Mouse (Mus musculus) CH12.LX (cell line): ENCODE results near the gene Nexn. TPM values are rescaled to one million over a fixed set of nuclear protein-coding genes. Genes with fewer than 3 reads are reported as not detected.
A peak's percentile ranks its signal among the peaks of the same experiment; 100 is the strongest.

Experiments
- DNase-seq: peaks from one replicate; pipeline ENCODE4 v3.0.0-alpha.2; 2013; ENCODE audit errors: extremely low read depth
- H3K27ac ChIP-seq: 2 replicates; pipeline ENCODE4 v1.5.1; 2012; ENCODE audit warnings: low read depth, mild to moderate bottlenecking, control low read depth, moderate library complexity; ENCODE audit not compliant: insufficient read depth
- H3K27me3 ChIP-seq: replicated peaks from 2 replicates; pipeline ENCODE3; 2012; ENCODE audit warnings: inconsistent platforms
- H3K36me3 ChIP-seq, 2 experiments: replicated peaks in 1 of 2; 2 replicates each; pipeline versions ENCODE3 to v1.6.1; 2012; ENCODE audit warnings: inconsistent platforms in 1 of 2, low read length in 1 of 2, mild to moderate bottlenecking in 1 of 2, mixed read lengths in 1 of 2, moderate library complexity in 1 of 2; ENCODE audit not compliant: control insufficient read depth in 1 of 2, insufficient read depth in 1 of 2
- H3K4me1 ChIP-seq, 2 experiments: 2 replicates each; pipeline ENCODE4 v1.6.1; 2012; ENCODE audit warnings: inconsistent platforms in 1 of 2, moderate library complexity in 1 of 2; ENCODE audit not compliant: insufficient read depth in 2 of 2, control insufficient read depth in 1 of 2
- H3K4me2 ChIP-seq: 2 replicates; pipeline ENCODE4 v1.6.1; 2012; ENCODE audit warnings: low read depth, mild to moderate bottlenecking, control low read depth; ENCODE audit not compliant: poor library complexity, insufficient read depth, severe bottlenecking
- H3K4me3 ChIP-seq, 3 experiments: fragments of 150-350 bp in 1 of 3; sonication (generic) in 1 of 3; replicated peaks in 1 of 3; 2 replicates each; pipeline versions ENCODE3 to v1.5.1; 2011 to 2012; ENCODE audit warnings: low read depth in 2 of 3, low read length in 2 of 3, mild to moderate bottlenecking in 2 of 3, moderate library complexity in 2 of 3, control low read depth in 1 of 3, improper control_type of control experiment in 1 of 3, inconsistent platforms in 1 of 3, mixed read lengths in 1 of 3; ENCODE audit not compliant: poor library complexity in 1 of 3
- H3K79me2 ChIP-seq: replicated peaks from 2 replicates; pipeline ENCODE4 v1.6.1; 2012; ENCODE audit warnings: mild to moderate bottlenecking, moderate library complexity; ENCODE audit not compliant: control insufficient read depth, poor library complexity, insufficient read depth, severe bottlenecking; ENCODE audit errors: extremely low read depth
- H3K9ac ChIP-seq: 2 replicates; pipeline ENCODE4 v1.6.1; 2012; ENCODE audit warnings: low read depth, mild to moderate bottlenecking, control low read depth, moderate library complexity; ENCODE audit not compliant: insufficient read depth
- H3K9me3 ChIP-seq: replicated peaks from 2 replicates; pipeline ENCODE3; 2012; ENCODE audit warnings: low read length, inconsistent platforms, mixed read lengths
- CHD2 ChIP-seq: IDR thresholded peaks from 2 replicates; pipeline ENCODE4 v1.6.1; 2011; ENCODE audit warnings: low read length, improper control_type of control experiment
- CTCF ChIP-seq, 2 experiments: IDR thresholded peaks in 1 of 2; conservative IDR thresholded peaks in 1 of 2; 2 replicates each; pipeline ENCODE4 v1.5.1; 2011 to 2012; ENCODE audit warnings: low read depth in 2 of 2, low read length in 2 of 2, improper control_type of control experiment in 1 of 2, inconsistent platforms in 1 of 2, mild to moderate bottlenecking in 1 of 2, moderate library complexity in 1 of 2
- ELF1 ChIP-seq: IDR thresholded peaks from 2 replicates; pipeline ENCODE4 v1.6.1; 2014; ENCODE audit warnings: low read depth, mild to moderate bottlenecking, inconsistent platforms, low read length, improper control_type of control experiment
- POLR2A ChIP-seq: IDR thresholded peaks from 2 replicates; pipeline ENCODE4 v1.6.1; 2011; ENCODE audit warnings: low read depth, mild to moderate bottlenecking, improper control_type of control experiment, low read length
- POLR2AphosphoS2 ChIP-seq: IDR thresholded peaks from 2 replicates; pipeline ENCODE4 v1.6.1; 2011; ENCODE audit warnings: low read depth, low read length, improper control_type of control experiment
- RCOR1 ChIP-seq: conservative IDR thresholded peaks from 2 replicates; pipeline ENCODE4 v1.6.1; 2012; ENCODE audit warnings: low read depth, mild to moderate bottlenecking, inconsistent platforms, low read length, improper control_type of control experiment
- SIN3A ChIP-seq: IDR thresholded peaks from 2 replicates; pipeline ENCODE4 v1.6.1; 2012; ENCODE audit warnings: low read length, improper control_type of control experiment, inconsistent platforms
- ZMIZ1 ChIP-seq: IDR thresholded peaks from 2 replicates; pipeline ENCODE4 v1.6.1; 2012; ENCODE audit warnings: low read depth, mild to moderate bottlenecking, inconsistent platforms, low read length, improper control_type of control experiment
- dilution Hi-C: fragments of 300-500 bp; cut with MboI; formaldehyde crosslinking; loops from 2 replicates; pipeline ENCODE4 v1.14.3; 2020; ENCODE audit warnings: low sequenced_read_pairs; ENCODE audit not compliant: extremely low pct_unique_long_range_greater_than_20kb, extremely low pct_ligation_motif_present
- in situ Hi-C: fragments of 300-500 bp; cut with MboI; formaldehyde crosslinking; loops from 3 replicates; pipeline ENCODE4 v1.14.3; 2019; ENCODE audit warnings: low sequenced_read_pairs, low pct_ligation_motif_present, low pct_unique_long_range_greater_than_20kb, mixed read lengths
- polyA plus RNA-seq: library from polyadenylated mRNA; unstranded; fragments of >175 nt; gene quantifications from 2 replicates; pipeline ENCODE4 v1.2.1, GENCODE M21; 2012; ENCODE audit warnings: low read depth; ENCODE audit not compliant: insufficient read length
- total RNA-seq, 2 experiments: library from RNA; depleted of rRNA; stranded (reverse); fragments of 300-350 nt in 1 of 2; fragments of >200 nt in 1 of 2; gene quantifications; 2 replicates each; pipeline ENCODE4 v1.2.3; 2012 to 2014

Nexn gene
- total and polyA plus RNA-seq, 3 experiments, result 0.08 to 0.17 TPM; not detected in 1

GRCm38 (mm10) chr3:152243304-152243703, 22.8 kb downstream of the Nexn start:
- in situ Hi-C loops (no loop called here), dilution Hi-C loops (no loop called here)

GRCm38 (mm10) chr3:152241098-152241497, 25.1 kb downstream of the Nexn start:
- in situ Hi-C loops, result no loop called here
- Histone ChIP-seq H3K27ac (no peak overlapping the region), H3K9ac (no peak overlapping the region), H3K27me3 (no peaks in the 10 kb centered on the region)
- TF ChIP-seq SIN3A, result no peak
- peak; percentile 37; the same call in 1 of the 2 replicates for TF ChIP-seq POLR2A
- TF ChIP-seq, all 38 proteins: peak for 1
- Histone ChIP-seq H3K36me3 (peaks cover 24 to 63% of the 10 kb centered on the region in 2 experiments), H3K9me3 (no peaks in the 10 kb centered on the region), H3K4me2 (no peak overlapping the region), H3K79me2 (no peaks in the 10 kb centered on the region), H3K4me1 (peaks cover 0 to 6% of the 10 kb centered on the region in 2 experiments; a peak in 1 of 4 replicates), H3K4me3 (no peak overlapping the region)
- dilution Hi-C loops, result no loop called here
- DNase-seq, result no peak

More at GRCm38 (mm10) chr3:152243304-152243703, 22.8 kb downstream of the Nexn start:
- Histone ChIP-seq H3K9me3 (no peaks in the 10 kb centered on the region), H3K36me3 (peaks cover 15 to 56% of the 10 kb centered on the region in 2 experiments), H3K4me1 (peaks cover 0 to 7% of the 10 kb centered on the region in 2 experiments; a peak in 1 of 4 replicates), H3K79me2 (no peaks in the 10 kb centered on the region), H3K27me3 (no peaks in the 10 kb centered on the region), H3K4me2 (no peak overlapping the region), H3K27ac (no peak overlapping the region), H3K4me3 (no peak overlapping the region), H3K9ac (no peak overlapping the region)
- DNase-seq, result no peak
- peak; percentile 31; the same call in 1 of the 2 replicates for TF ChIP-seq POLR2A
- no peak for TF ChIP-seq ELF1
- no peak for TF ChIP-seq CHD2
- TF ChIP-seq POLR2AphosphoS2, result peak; percentile 84; the same call in 1 of the 2 replicates

- TF ChIP-seq POLR2A, result peak; percentile 31
- TF ChIP-seq RCOR1, result no peak
- TF ChIP-seq CTCF (conservative IDR thresholded peaks at IDR 0.05 in 1 of 2, IDR thresholded peaks at IDR 0.05 in 1 of 2; ENCODE audit: low read depth in 2 of 2, low read length in 2 of 2), result no peak
- peak; percentile 50; the same call in 1 of the 2 replicates for TF ChIP-seq POLR2AphosphoS2
- TF ChIP-seq ZMIZ1, result peak; percentile 72; the same call in 1 of the 2 replicates
- DNase-seq, result no peak
- H3K4me3 ChIP-seq, result no peak overlapping the region
- H3K36me3 ChIP-seq, result peaks cover 30 to 73% of the 10 kb centered on the region in 2 experiments
- H3K79me2 ChIP-seq, result no peaks in the 10 kb centered on the region; the same call in 1 of the 2 replicates
- dilution Hi-C loops, result no loop called here
- H3K9ac ChIP-seq, result no peak overlapping the region
- no peaks in the 10 kb centered on the region for H3K9me3 ChIP-seq
- H3K4me2 ChIP-seq, result no peak overlapping the region
- in situ Hi-C loops, result no loop called here
- no peaks in the 10 kb centered on the region for H3K27me3 ChIP-seq
- H3K4me1 ChIP-seq, result peaks cover 0 to 6% of the 10 kb centered on the region in 2 experiments; a peak in 1 of 4 replicates
- no peak overlapping the region for H3K27ac ChIP-seq
Measured at GRCm38 (mm10) chr3:152239592-152239991, 26.6 kb downstream of the Nexn start.
